Mouse (Mus musculus): ENCODE measurements around the gene Map2k2. TPM values are rescaled to one million over a fixed set of nuclear protein-coding genes. Genes with fewer than 3 reads are reported as not detected.
"Not testable (repeated sequence)": the region's sequence is repeated elsewhere in the genome, so short reads cannot be mapped to it uniquely, and the experiment has no call there.

Map2k2 gene
- polyA plus RNA-seq (2014; fragmentation: Nextera tagmentation; extraction: Ambion mirVana): 191 and 192 TPM in 2 replicates

- H3K4me3 ChIP-seq (ENCODE audit: low read depth, low read length): peak within 1 kb of the TSS; percentile 97
- peak; percentile 98 for DNase-seq (ENCODE audit: low spot score)
- H3K4me1 ChIP-seq (ENCODE audit: control insufficient read depth, insufficient read depth, low read length): peaks cover 5% of the 10 kb centered on the region
- peak within 1 kb of the TSS; percentile 76 for H3K4me2 ChIP-seq (ENCODE audit: low read depth, low read length)
- WGBS: under 1% methylated on average over 56 of the region's 56 CpGs
- H3K27me3 ChIP-seq (ENCODE audit: control insufficient read depth, insufficient read depth, low read length): no peaks in the 10 kb centered on the region
- peak within 1 kb of the TSS; percentile 99 for H3K27ac ChIP-seq (replicated peaks; ENCODE audit: low read depth, low read length)
- peak within 1 kb of the TSS; percentile 96 for H3K9ac ChIP-seq (replicated peaks; ENCODE audit: low read length)
- peak; percentile 87 for ATAC-seq (replicated peaks; ENCODE audit: insufficient number of reproducible peaks, low FRiP score, low TSS enrichment, low read depth)
- H3K9me3 ChIP-seq (replicated peaks; ENCODE audit: control insufficient read depth, low read length): no peaks in the 10 kb centered on the region
- peaks cover 18% of the 10 kb centered on the region for H3K36me3 ChIP-seq (replicated peaks; ENCODE audit: control insufficient read depth, insufficient read depth, low read depth, low read length)
Measured at GRCm38 (mm10) chr10:81105565-81106112, at the start of gene Map2k2. Gene Map2k2, plus strand, starts transcription at chr10:81105915.

DNA sequence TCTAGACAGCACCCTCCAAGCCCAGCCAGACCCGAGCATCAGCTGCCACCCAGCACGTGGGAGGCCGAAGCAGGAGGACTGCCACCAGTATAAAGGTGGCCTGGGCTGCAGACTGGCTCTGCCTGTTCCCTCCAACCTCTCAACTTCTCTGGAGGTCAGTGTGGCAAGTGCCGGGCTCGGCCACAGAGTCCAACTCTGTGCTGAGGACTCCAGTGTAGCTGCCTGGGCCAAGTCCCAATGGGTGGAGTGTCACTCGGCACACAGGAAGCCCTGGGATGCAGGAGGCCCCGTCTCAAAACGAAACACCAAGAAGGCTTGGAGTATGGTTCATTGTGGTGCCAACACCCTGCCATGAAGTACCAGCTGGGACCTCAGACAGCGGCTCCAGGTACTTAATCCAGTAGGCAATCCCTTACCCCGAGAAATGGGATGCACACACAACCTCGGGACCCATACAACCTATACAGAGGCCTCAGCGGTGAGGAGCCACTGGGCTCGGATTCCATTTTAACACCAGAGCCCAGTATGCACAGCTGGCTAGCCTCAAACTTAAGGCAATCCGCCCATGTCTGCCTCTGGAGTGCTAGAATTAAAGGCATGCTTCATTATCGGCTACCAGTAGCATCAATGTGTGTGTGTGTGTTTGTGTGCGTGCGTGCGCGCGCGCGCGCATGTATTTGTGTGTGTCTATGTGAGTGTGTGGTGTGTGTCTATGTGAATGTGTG lies 48.1 kb upstream of the Map2k2 start:
- no peaks in the 10 kb centered on the region for H3K27me3 ChIP-seq (ENCODE audit: control insufficient read depth, insufficient read depth, low read length)
- DNase-seq (ENCODE audit: low spot score): no peak
- H3K4me2 ChIP-seq (ENCODE audit: low read depth, low read length): no peak overlapping the region

GRCm38 (mm10) chr10:81058896-81059295 lies 46.8 kb upstream of the Map2k2 start:
- H3K4me2 ChIP-seq (ENCODE audit: low read depth, low read length): no peak overlapping the region
- no peak for DNase-seq (ENCODE audit: low spot score)
- H3K9ac ChIP-seq (replicated peaks; ENCODE audit: low read length): no peak overlapping the region
- H3K9me3 ChIP-seq (replicated peaks; ENCODE audit: control insufficient read depth, low read length): no peaks in the 10 kb centered on the region
- no peaks in the 10 kb centered on the region for H3K27me3 ChIP-seq (ENCODE audit: control insufficient read depth, insufficient read depth, low read length)
- no peak overlapping the region for H3K27ac ChIP-seq (replicated peaks; ENCODE audit: low read depth, low read length)
- 92% methylated on average over 6 of the region's 6 CpGs for WGBS
- ATAC-seq (replicated peaks; ENCODE audit: insufficient number of reproducible peaks, low FRiP score, low TSS enrichment, low read depth): no peak
- no peaks in the 10 kb centered on the region for H3K36me3 ChIP-seq (replicated peaks; ENCODE audit: control insufficient read depth, insufficient read depth, low read depth, low read length)
- peak overlapping the region; percentile 74 for H3K4me3 ChIP-seq (ENCODE audit: low read depth, low read length)
- peaks cover 2% of the 10 kb centered on the region; the same call in 1 of the 2 replicates for H3K4me1 ChIP-seq (ENCODE audit: control insufficient read depth, insufficient read depth, low read length)

More for the DNA sequence above, 48.1 kb upstream of the Map2k2 start:
- H3K4me3 ChIP-seq (ENCODE audit: low read depth, low read length): no peak overlapping the region
- 0 out of 2 replicates have a peak overlapping the region, but pooled peaks have one; percentile 9 for H3K9ac ChIP-seq (replicated peaks; ENCODE audit: low read length)
- H3K4me1 ChIP-seq (ENCODE audit: control insufficient read depth, insufficient read depth, low read length): peaks cover 2% of the 10 kb centered on the region; the same call in 1 of the 2 replicates
- no peaks in the 10 kb centered on the region for H3K36me3 ChIP-seq (replicated peaks; ENCODE audit: control insufficient read depth, insufficient read depth, low read depth, low read length)
- no peaks in the 10 kb centered on the region for H3K9me3 ChIP-seq (replicated peaks; ENCODE audit: control insufficient read depth, low read length)
- WGBS: 96% methylated on average over 23 of the region's 23 CpGs
- no peak for ATAC-seq (replicated peaks; ENCODE audit: insufficient number of reproducible peaks, low FRiP score, low TSS enrichment, low read depth)
- no peak overlapping the region for H3K27ac ChIP-seq (replicated peaks; ENCODE audit: low read depth, low read length)

GRCm38 (mm10) chr10:81059603-81060543 lies 45.8 kb upstream of the Map2k2 start, which contains the start of gene Sgta:
Gene Sgta, minus strand, starts transcription at chr10:81060181.
- WGBS: 1% methylated on average over 48 of the region's 48 CpGs
- peak within 1 kb of the TSS; percentile 75 for H3K9ac ChIP-seq (replicated peaks; ENCODE audit: low read length)
- H3K4me3 ChIP-seq (ENCODE audit: low read depth, low read length): peak within 1 kb of the TSS; percentile 74
- no peaks in the 10 kb centered on the region for H3K9me3 ChIP-seq (replicated peaks; ENCODE audit: control insufficient read depth, low read length)
- DNase-seq (ENCODE audit: low spot score) (peak; percentile 100), ATAC-seq (replicated peaks; ENCODE audit: insufficient number of reproducible peaks, low FRiP score, low TSS enrichment, low read depth) (peak; percentile 86)
- H3K27ac ChIP-seq (replicated peaks; ENCODE audit: low read depth, low read length): no peak within 1 kb of the TSS
- peaks cover 2% of the 10 kb centered on the region; the same call in 1 of the 2 replicates for H3K4me1 ChIP-seq (ENCODE audit: control insufficient read depth, insufficient read depth, low read length)
- no peaks in the 10 kb centered on the region for H3K27me3 ChIP-seq (ENCODE audit: control insufficient read depth, insufficient read depth, low read length)
- no peaks in the 10 kb centered on the region for H3K36me3 ChIP-seq (replicated peaks; ENCODE audit: control insufficient read depth, insufficient read depth, low read depth, low read length)
- peak within 1 kb of the TSS; percentile 54 for H3K4me2 ChIP-seq (ENCODE audit: low read depth, low read length)

GRCm38 (mm10) chr10:81062710-81063109 lies 43.0 kb upstream of the Map2k2 start:
- WGBS: 54% methylated on average over 4 of the region's 4 CpGs
- Histone ChIP-seq H3K4me1 (ENCODE audit: control insufficient read depth, insufficient read depth, low read length) (peaks cover 2% of the 10 kb centered on the region; the same call in 1 of the 2 replicates), H3K4me2 (ENCODE audit: low read depth, low read length) (no peak overlapping the region), H3K27me3 (ENCODE audit: control insufficient read depth, insufficient read depth, low read length) (no peaks in the 10 kb centered on the region), H3K4me3 (ENCODE audit: low read depth, low read length) (no peak overlapping the region), H3K36me3 (replicated peaks; ENCODE audit: control insufficient read depth, insufficient read depth, low read depth, low read length) (no peaks in the 10 kb centered on the region), H3K27ac (replicated peaks; ENCODE audit: low read depth, low read length) (no peak overlapping the region), H3K9ac (replicated peaks; ENCODE audit: low read length) (no peak overlapping the region), H3K9me3 (replicated peaks; ENCODE audit: control insufficient read depth, low read length) (no peaks in the 10 kb centered on the region)
- ATAC-seq (replicated peaks; ENCODE audit: insufficient number of reproducible peaks, low FRiP score, low TSS enrichment, low read depth): no peak
- no peak for DNase-seq (ENCODE audit: low spot score)

- H3K4me1 ChIP-seq (ENCODE audit: control insufficient read depth, insufficient read depth, low read length); H3K9me3 ChIP-seq (replicated peaks; ENCODE audit: control insufficient read depth, low read length); H3K9ac ChIP-seq (replicated peaks; ENCODE audit: low read length); ATAC-seq (replicated peaks; ENCODE audit: insufficient number of reproducible peaks, low FRiP score, low TSS enrichment, low read depth); H3K4me3 ChIP-seq (ENCODE audit: low read depth, low read length); H3K27me3 ChIP-seq (ENCODE audit: control insufficient read depth, insufficient read depth, low read length); H3K36me3 ChIP-seq (replicated peaks; ENCODE audit: control insufficient read depth, insufficient read depth, low read depth, low read length); H3K27ac ChIP-seq (replicated peaks; ENCODE audit: low read depth, low read length); DNase-seq (ENCODE audit: low spot score); H3K4me2 ChIP-seq (ENCODE audit: low read depth, low read length): not testable (repeated sequence)
- 88% methylated on average over 8 of the region's 8 CpGs for WGBS
Measured at GRCm38 (mm10) chr10:81064519-81064918, 41.2 kb upstream of the Map2k2 start.

DNA sequence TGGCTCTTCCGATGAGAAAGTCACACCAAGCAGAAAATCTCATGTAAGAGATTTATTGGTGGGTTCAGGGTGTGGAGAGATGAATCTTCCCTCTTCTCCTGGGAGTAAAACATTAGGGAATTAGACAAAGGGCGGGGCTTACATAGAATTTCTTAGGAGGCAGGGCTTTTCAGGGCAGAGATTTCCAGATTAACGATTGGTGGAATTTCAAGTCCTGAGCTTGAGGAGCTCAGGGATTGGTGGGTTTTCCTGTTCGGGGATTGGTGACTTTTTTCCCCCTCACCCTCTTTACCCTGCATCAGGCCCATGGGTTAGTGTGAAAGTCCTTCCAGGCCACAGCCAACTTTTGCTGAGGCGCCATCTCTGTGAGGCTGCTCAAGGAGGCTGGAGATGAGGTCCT lies 37.0 kb upstream of the Map2k2 start:
- H3K4me2 ChIP-seq (ENCODE audit: low read depth, low read length): no peak overlapping the region
- WGBS: 74% methylated on average over 5 of the region's 5 CpGs
- DNase-seq (ENCODE audit: low spot score) (no peak), ATAC-seq (replicated peaks; ENCODE audit: insufficient number of reproducible peaks, low FRiP score, low TSS enrichment, low read depth) (no peak)
- H3K27me3 ChIP-seq (ENCODE audit: control insufficient read depth, insufficient read depth, low read length): no peaks in the 10 kb centered on the region
- H3K9ac ChIP-seq (replicated peaks; ENCODE audit: low read length): no peak overlapping the region
- H3K36me3 ChIP-seq (replicated peaks; ENCODE audit: control insufficient read depth, insufficient read depth, low read depth, low read length): peaks cover 6% of the 10 kb centered on the region; the same call in 1 of the 2 replicates
- H3K4me3 ChIP-seq (ENCODE audit: low read depth, low read length): no peak overlapping the region
- H3K27ac ChIP-seq (replicated peaks; ENCODE audit: low read depth, low read length): no peak overlapping the region
- H3K4me1 ChIP-seq (ENCODE audit: control insufficient read depth, insufficient read depth, low read length): peaks cover 3% of the 10 kb centered on the region; the same call in 1 of the 2 replicates
- no peaks in the 10 kb centered on the region for H3K9me3 ChIP-seq (replicated peaks; ENCODE audit: control insufficient read depth, low read length)
